Mouse (Mus musculus) erythroblast, embryonic 14.5 days (primary cell): ENCODE measurements around the gene Rad23a. TPM values are rescaled to one million over a fixed set of nuclear protein-coding genes. Genes with fewer than 3 reads are reported as not detected.

ENCODE experiments used
- H3K27me3 ChIP-seq: 2 replicates; pipeline ENCODE4 v1.6.1; 2012; ENCODE audit warnings: inconsistent platforms; ENCODE audit not compliant: control insufficient read depth
- H3K36me3 ChIP-seq: 2 replicates; pipeline ENCODE4 v1.6.1; 2012; ENCODE audit warnings: mild to moderate bottlenecking, inconsistent platforms; ENCODE audit not compliant: control insufficient read depth
- H3K4me1 ChIP-seq: 2 replicates; pipeline ENCODE4 v1.6.1; 2012; ENCODE audit warnings: inconsistent platforms; ENCODE audit not compliant: control insufficient read depth
- H3K4me3 ChIP-seq: replicated peaks from 2 replicates; pipeline ENCODE3; 2012; ENCODE audit warnings: moderate library complexity, mild to moderate bottlenecking, inconsistent platforms
- H3K9me3 ChIP-seq: 2 replicates; pipeline ENCODE4 v1.6.1; 2012; ENCODE audit warnings: low read length, inconsistent platforms, mixed read lengths; ENCODE audit not compliant: control insufficient read depth
- GATA1 ChIP-seq: IDR thresholded peaks from 2 replicates; pipeline ENCODE4 v1.6.1; 2012; ENCODE audit warnings: low read length, inconsistent platforms, mixed read lengths
- TAL1 ChIP-seq: IDR thresholded peaks from 3 replicates; pipeline ENCODE4 v1.6.1; 2012; ENCODE audit warnings: low read length, inconsistent platforms, mixed read lengths
- polyA plus RNA-seq: library from polyadenylated mRNA; stranded (reverse); fragments of >175 nt; gene quantifications from 2 replicates; pipeline ENCODE4 v1.2.3, GENCODE M21; 2012

The Rad23a gene
- polyA plus RNA-seq, 1 experiment = 808 TPM

DNA sequence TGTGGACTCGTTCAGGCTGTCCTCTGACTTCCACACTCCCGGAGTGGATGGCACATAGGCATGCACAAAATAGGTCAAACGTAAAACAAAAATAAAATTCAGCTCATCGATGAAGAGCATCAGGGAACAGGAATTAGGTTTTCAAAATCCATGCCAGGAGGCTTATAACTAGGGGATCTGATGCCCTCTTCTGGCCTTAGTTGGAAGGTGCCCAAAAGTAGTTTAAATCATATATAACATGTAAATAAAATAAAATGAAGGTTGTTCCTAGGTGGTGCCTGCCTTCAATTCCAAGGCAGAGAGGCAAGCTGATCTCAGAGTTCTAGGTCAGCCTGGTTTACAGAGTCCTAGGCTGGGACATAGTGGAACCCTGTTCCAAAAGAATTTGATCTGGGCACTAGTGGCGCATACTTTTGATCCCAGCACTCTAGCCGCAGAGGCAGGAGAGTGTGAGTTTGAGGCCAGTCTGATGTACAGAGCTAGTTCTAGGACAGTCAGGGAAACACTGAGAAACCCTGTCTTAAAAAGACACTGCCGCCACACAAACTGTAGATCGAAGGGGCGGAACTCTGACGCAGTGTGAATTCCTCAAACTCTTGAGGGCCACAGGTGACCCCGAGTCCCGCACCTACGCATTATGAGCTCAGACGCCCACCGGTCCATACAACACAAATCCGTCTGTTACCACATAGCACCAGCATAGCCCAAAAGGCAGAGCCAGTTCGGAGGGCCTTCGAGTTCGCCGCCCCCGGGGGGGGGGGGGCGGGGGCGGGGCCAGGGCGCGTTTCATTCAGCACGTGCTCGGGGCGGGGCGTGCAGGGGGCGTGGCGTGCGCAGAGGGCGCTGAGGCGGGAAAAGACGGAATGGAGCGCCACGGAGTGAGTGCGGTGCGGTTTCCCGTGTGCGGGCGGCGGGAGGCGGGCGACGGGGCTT, 31.2 kb upstream of the Rad23a start, which contains the start of gene Syce2:
Gene Syce2, plus strand, starts transcription at position 736 of the 933 bp plus-strand sequence.
- peak within 1 kb of the TSS; percentile 80 for H3K4me3 ChIP-seq
- no peaks in the 10 kb centered on the region for H3K9me3 ChIP-seq
- H3K27me3 ChIP-seq = no peaks in the 10 kb centered on the region
- peaks cover 65% of the 10 kb centered on the region for H3K36me3 ChIP-seq
- TF ChIP-seq TAL1 = no peak
- no peak for TF ChIP-seq GATA1
- H3K4me1 ChIP-seq = peaks cover 50% of the 10 kb centered on the region

- H3K9me3 ChIP-seq = no peaks in the 10 kb centered on the region
- TF ChIP-seq GATA1 (no peak), TAL1 (no peak)
- peaks cover 38% of the 10 kb centered on the region for H3K36me3 ChIP-seq
- no peaks in the 10 kb centered on the region for H3K27me3 ChIP-seq
- H3K4me3 ChIP-seq = peak within 1 kb of the TSS; percentile 88
- peaks cover 43% of the 10 kb centered on the region for H3K4me1 ChIP-seq
Observed at GRCm38 (mm10) chr8:84856864-84857441, 16.5 kb upstream of the Rad23a start, which contains the start of gene Farsa. Gene Farsa (plus strand): TSS chr8:84856989.

DNA sequence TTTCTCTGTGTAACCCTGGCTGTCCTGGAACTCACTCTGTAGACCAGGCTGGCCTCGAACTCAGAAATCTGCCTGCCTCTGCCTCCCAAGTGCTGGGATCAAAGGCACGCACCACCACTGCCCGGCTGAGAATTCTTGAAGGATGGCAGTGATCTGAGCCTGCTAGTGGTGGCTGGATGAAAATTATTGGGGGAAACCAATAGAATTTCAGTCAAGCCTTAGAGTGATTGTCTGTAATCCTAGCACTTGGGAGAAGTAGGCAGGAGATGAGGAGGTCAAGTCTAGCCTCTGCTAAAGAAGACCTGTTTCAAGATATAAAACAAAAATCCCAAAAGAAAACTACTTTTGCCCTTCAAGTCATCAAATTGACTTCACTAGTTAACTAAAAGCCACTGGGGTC, 16.0 kb upstream of the Rad23a start:
- TF ChIP-seq GATA1 (no peak), TAL1 (no peak)
- Histone ChIP-seq H3K9me3 (no peaks in the 10 kb centered on the region), H3K27me3 (no peaks in the 10 kb centered on the region), H3K4me1 (peaks cover 41% of the 10 kb centered on the region), H3K4me3 (peak overlapping the region; percentile 88), H3K36me3 (peaks cover 33% of the 10 kb centered on the region)

DNA sequence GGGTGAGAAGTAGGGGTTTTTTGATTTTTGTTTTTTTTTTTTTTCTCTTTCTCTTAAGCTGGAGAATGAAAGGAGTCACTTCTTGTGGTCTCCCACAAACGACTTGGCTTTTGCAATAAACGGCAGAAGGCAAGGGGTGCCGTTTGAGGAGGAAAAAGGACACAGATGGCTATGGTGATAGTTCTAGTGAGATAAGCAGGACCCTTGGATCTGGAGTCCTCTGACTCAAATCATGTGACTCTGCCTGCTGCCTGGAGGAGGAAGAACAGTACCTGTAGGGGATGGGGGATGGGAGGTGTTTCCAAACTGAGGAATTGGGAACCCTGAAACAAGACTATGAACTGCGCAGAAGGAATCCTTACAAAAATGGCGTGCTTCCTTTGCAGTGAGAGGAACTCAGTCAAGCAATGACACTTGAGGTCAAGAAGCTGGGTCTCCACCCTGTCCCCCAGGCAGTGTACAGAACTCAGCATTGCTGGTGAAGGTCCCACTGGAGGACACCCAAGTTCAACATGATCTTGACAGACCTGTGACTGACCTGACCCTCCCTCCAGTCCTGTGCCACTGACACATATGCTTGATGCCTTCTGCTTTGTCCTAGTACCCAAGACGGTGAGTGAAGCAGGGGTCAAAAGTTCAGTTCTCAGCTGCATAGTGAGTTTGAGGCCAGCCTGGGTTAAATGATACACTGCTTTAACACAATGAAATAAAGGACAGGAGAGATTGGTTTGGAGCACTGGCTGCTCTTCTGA, 7.4 kb upstream of the Rad23a start:
- no peak for TF ChIP-seq TAL1
- no peak for TF ChIP-seq GATA1
- H3K9me3 ChIP-seq = no peaks in the 10 kb centered on the region
- H3K27me3 ChIP-seq = no peaks in the 10 kb centered on the region
- H3K4me3 ChIP-seq = peak overlapping the region; percentile 79
- peaks cover 35% of the 10 kb centered on the region for H3K36me3 ChIP-seq
- peaks cover 47% of the 10 kb centered on the region for H3K4me1 ChIP-seq

DNA sequence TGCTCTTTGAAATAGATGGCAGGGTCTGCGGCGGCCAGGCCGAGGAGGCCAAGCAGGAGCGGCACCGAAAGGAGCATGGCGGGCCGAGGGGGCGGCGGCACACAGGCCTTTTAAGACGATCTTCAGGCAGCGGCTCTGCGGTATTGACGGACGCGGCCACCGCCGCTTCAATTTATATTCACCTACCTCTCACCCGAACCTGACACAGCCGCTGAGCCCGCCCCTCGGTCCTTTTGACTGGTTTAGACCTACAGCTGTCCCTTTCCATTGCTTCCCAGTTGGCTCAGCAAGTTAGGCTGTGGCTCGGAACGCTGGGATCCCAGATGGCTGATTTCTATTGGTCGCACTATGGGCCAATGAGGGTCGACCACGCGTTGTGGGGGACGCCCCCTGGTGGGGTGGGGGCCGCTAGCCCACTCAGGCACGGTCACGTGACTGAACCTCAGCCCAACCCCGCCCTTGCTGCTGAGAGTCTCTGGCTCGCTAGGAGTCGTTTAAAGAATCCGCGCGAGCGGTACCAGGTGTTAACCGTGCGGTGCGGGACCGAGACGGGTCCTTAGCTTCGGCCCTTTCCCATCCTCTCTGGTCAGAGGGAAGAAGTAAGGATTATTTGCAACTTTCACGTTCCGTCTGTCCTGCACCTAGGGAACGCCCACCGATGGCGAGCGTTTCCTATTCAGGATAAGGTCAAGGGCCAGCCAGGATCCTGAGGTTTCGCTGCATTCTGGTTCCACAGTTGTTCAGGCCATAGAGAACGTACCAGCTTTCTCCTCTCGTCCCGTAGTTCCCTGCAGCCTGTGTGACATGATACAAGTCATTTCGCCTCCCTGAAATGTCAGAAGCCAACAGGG, 6.5 kb upstream of the Rad23a start, which contains the start of gene Calr:
Gene Calr, minus strand, starts transcription at position 213 of the 851 bp plus-strand sequence.
- H3K36me3 ChIP-seq = peaks cover 44% of the 10 kb centered on the region
- H3K27me3 ChIP-seq = no peaks in the 10 kb centered on the region
- H3K9me3 ChIP-seq = no peaks in the 10 kb centered on the region
- H3K4me3 ChIP-seq = peak within 1 kb of the TSS; percentile 79
- H3K4me1 ChIP-seq = peaks cover 54% of the 10 kb centered on the region
- TF ChIP-seq GATA1 (no peak), TAL1 (no peak)

GRCm38 (mm10) chr8:84846094-84846721, 5.7 kb upstream of the Rad23a start:
- H3K4me3 ChIP-seq = peak overlapping the region; percentile 79
- no peaks in the 10 kb centered on the region for H3K9me3 ChIP-seq
- H3K36me3 ChIP-seq = peaks cover 52% of the 10 kb centered on the region
- TF ChIP-seq GATA1 = no peak
- TF ChIP-seq TAL1 = no peak
- H3K27me3 ChIP-seq = no peaks in the 10 kb centered on the region
- H3K4me1 ChIP-seq = peaks cover 62% of the 10 kb centered on the region

GRCm38 (mm10) chr8:84845355-84846093, 5.1 kb upstream of the Rad23a start:
- no peak for TF ChIP-seq TAL1
- TF ChIP-seq GATA1 = no peak
- Histone ChIP-seq H3K36me3 (peaks cover 58% of the 10 kb centered on the region), H3K27me3 (no peaks in the 10 kb centered on the region), H3K4me3 (peak overlapping the region; percentile 79), H3K9me3 (no peaks in the 10 kb centered on the region), H3K4me1 (peaks cover 68% of the 10 kb centered on the region)
